Mouse (Mus musculus) intestine, postnatal 0 days (tissue): ENCODE data around the gene Ppp1r36. TPM values are rescaled to one million over a fixed set of nuclear protein-coding genes. Genes with fewer than 3 reads are reported as not detected.

ENCODE experiments used
- ATAC-seq: fragments of 200-750 bp; cut with Nextera tagmentation; 2 replicates; pipeline ENCODE4 v1.8.0; 2017; ENCODE audit warnings: mild to moderate bottlenecking, moderate TSS enrichment, moderate library complexity
- H3K27ac ChIP-seq: fragments of 300-500 bp; sonication (generic); 2 replicates; pipeline ENCODE4 v1.5.1; 2014; ENCODE audit warnings: mild to moderate bottlenecking, low read depth, low read length, moderate library complexity
- H3K27me3 ChIP-seq: fragments of 300-500 bp; sonication (generic); replicated peaks from 2 replicates; pipeline ENCODE4 v1.6.1; 2014; ENCODE audit warnings: low read length, mixed read lengths; ENCODE audit not compliant: control insufficient read depth, insufficient read depth
- H3K36me3 ChIP-seq: fragments of 300-500 bp; sonication (generic); 2 replicates; pipeline ENCODE4 v1.6.1; 2014; ENCODE audit warnings: mild to moderate bottlenecking, moderate library complexity; ENCODE audit not compliant: control insufficient read depth, insufficient read depth
- H3K4me1 ChIP-seq: fragments of 300-500 bp; sonication (generic); replicated peaks from 2 replicates; pipeline ENCODE4 v1.6.1; 2014; ENCODE audit warnings: antibody characterized with exemption, low read length, mixed read lengths; ENCODE audit not compliant: control insufficient read depth, insufficient read depth
- H3K4me2 ChIP-seq: fragments of 300-500 bp; sonication (generic); replicated peaks from 2 replicates; pipeline ENCODE4 v1.6.1; 2014; ENCODE audit warnings: low read depth, mild to moderate bottlenecking, moderate library complexity
- H3K4me3 ChIP-seq: fragments of 300-500 bp; sonication (generic); 2 replicates; pipeline ENCODE4 v1.5.1; 2014; ENCODE audit warnings: low read depth, low read length
- H3K9ac ChIP-seq: fragments of 300-500 bp; sonication (generic); 2 replicates; pipeline ENCODE4 v1.6.1; 2014; ENCODE audit warnings: mild to moderate bottlenecking, low read depth, low read length
- H3K9me3 ChIP-seq: fragments of 300-500 bp; sonication (generic); 2 replicates; pipeline ENCODE4 v1.6.1; 2016; ENCODE audit warnings: mixed run types; ENCODE audit not compliant: control insufficient read depth
- CTCF ChIP-seq: sonication (generic); IDR thresholded peaks from 2 replicates; pipeline ENCODE4 v1.5.1; 2016; ENCODE audit warnings: low read depth, mild to moderate bottlenecking, control low read depth, antibody characterized with exemption, moderate library complexity
- WGBS: fragments of 180-500 bp; shearing (Covaris S2); extraction: QIAGEN DNeasy Blood & Tissue Kit; methylation state at CpG from one replicate; pipeline ENCODE4 v1.1.7; 2014; 5-methylcytosine and 5-hydroxymethylcytosine counted together
- polyA plus RNA-seq: library from polyadenylated mRNA; unstranded; fragments of >200 nt; fragmentation: Nextera tagmentation; extraction: Ambion mirVana; gene quantifications from 2 replicates; pipeline ENCODE4 v1.2.1, GENCODE M21; 2015

The Ppp1r36 gene
- polyA plus RNA-seq, 1 experiment from 2014 or later, result 1.1 TPM

- Histone ChIP-seq H3K4me1 (no peaks in the 10 kb centered on the region), H3K27me3 (no peaks in the 10 kb centered on the region), H3K4me2 (no peak overlapping the region), H3K36me3 (no peaks in the 10 kb centered on the region), H3K9ac (no peak overlapping the region), H3K9me3 (no peaks in the 10 kb centered on the region), H3K4me3 (no peak overlapping the region), H3K27ac (no peak overlapping the region)
- no peak for ATAC-seq
- TF ChIP-seq CTCF, result peak; percentile 85
- WGBS, result 4% methylated on average over 4 of the region's 4 CpGs
Observed at GRCm38 (mm10) chr12:76472046-76472445, 54.7 kb downstream of the Ppp1r36 start.

GRCm38 (mm10) chr12:76473562-76474245 is 56.4 kb downstream of the Ppp1r36 start:
- WGBS, result 64% methylated on average over 10 of the region's 10 CpGs
- H3K36me3 ChIP-seq, result no peaks in the 10 kb centered on the region
- no peaks in the 10 kb centered on the region for H3K27me3 ChIP-seq
- no peak for TF ChIP-seq CTCF
- no peak overlapping the region for H3K9ac ChIP-seq
- H3K4me2 ChIP-seq, result no peak overlapping the region
- H3K4me3 ChIP-seq, result no peak overlapping the region
- no peaks in the 10 kb centered on the region for H3K9me3 ChIP-seq
- no peaks in the 10 kb centered on the region; the same call in 1 of the 2 replicates for H3K4me1 ChIP-seq
- H3K27ac ChIP-seq, result no peak overlapping the region
- ATAC-seq, result no peak

GRCm38 (mm10) chr12:76474246-76474583 is 56.9 kb downstream of the Ppp1r36 start:
- H3K9me3 ChIP-seq, result no peaks in the 10 kb centered on the region
- TF ChIP-seq CTCF, result no peak
- no peaks in the 10 kb centered on the region; the same call in 1 of the 2 replicates for H3K4me1 ChIP-seq
- H3K27ac ChIP-seq, result no peak overlapping the region
- no peak for ATAC-seq
- no peak overlapping the region for H3K4me2 ChIP-seq
- 83% methylated on average over 8 of the region's 8 CpGs for WGBS
- H3K36me3 ChIP-seq, result no peaks in the 10 kb centered on the region
- H3K4me3 ChIP-seq, result no peak overlapping the region
- no peaks in the 10 kb centered on the region for H3K27me3 ChIP-seq
- H3K9ac ChIP-seq, result no peak overlapping the region

- Histone ChIP-seq H3K27me3 (no peaks in the 10 kb centered on the region), H3K9me3 (no peaks in the 10 kb centered on the region), H3K27ac (no peak overlapping the region), H3K36me3 (no peaks in the 10 kb centered on the region), H3K4me3 (no peak overlapping the region), H3K4me2 (no peak overlapping the region), H3K9ac (no peak overlapping the region), H3K4me1 (no peaks in the 10 kb centered on the region; the same call in 1 of the 2 replicates)
- no peak for ATAC-seq
- TF ChIP-seq CTCF, result 0 out of 2 replicates have a peak, but pooled peaks have one; percentile 8
- 49% methylated on average over 2 of the region's 2 CpGs for WGBS
Observed at GRCm38 (mm10) chr12:76474802-76475201, 57.5 kb downstream of the Ppp1r36 start.

- Histone ChIP-seq H3K4me1 (no peaks in the 10 kb centered on the region; the same call in 1 of the 2 replicates), H3K27me3 (no peaks in the 10 kb centered on the region), H3K9me3 (no peaks in the 10 kb centered on the region), H3K4me2 (no peak overlapping the region), H3K36me3 (no peaks in the 10 kb centered on the region), H3K9ac (no peak overlapping the region), H3K4me3 (no peak overlapping the region), H3K27ac (no peak overlapping the region)
- TF ChIP-seq CTCF, result no peak
- ATAC-seq, result peak; percentile 52
- WGBS, result 72% methylated on average over 1 of the region's 1 CpGs
Observed at GRCm38 (mm10) chr12:76476146-76476545, 58.8 kb downstream of the Ppp1r36 start.

GRCm38 (mm10) chr12:76478309-76479023 is 61.1 kb downstream of the Ppp1r36 start:
- Histone ChIP-seq H3K9me3 (no peaks in the 10 kb centered on the region), H3K4me3 (no peak overlapping the region), H3K4me1 (no peaks in the 10 kb centered on the region; the same call in 1 of the 2 replicates), H3K9ac (no peak overlapping the region), H3K4me2 (peak overlapping the region; percentile 6; the same call in 1 of the 2 replicates), H3K27me3 (no peaks in the 10 kb centered on the region), H3K27ac (no peak overlapping the region), H3K36me3 (no peaks in the 10 kb centered on the region)
- no peak for ATAC-seq
- WGBS, result 31% methylated on average over 14 of the region's 14 CpGs
- TF ChIP-seq CTCF, result peak; percentile 21; the same call in 1 of the 2 replicates
